24 mouse cellular contexts compared by ENCODE assay signal in the genomic region with DNA sequence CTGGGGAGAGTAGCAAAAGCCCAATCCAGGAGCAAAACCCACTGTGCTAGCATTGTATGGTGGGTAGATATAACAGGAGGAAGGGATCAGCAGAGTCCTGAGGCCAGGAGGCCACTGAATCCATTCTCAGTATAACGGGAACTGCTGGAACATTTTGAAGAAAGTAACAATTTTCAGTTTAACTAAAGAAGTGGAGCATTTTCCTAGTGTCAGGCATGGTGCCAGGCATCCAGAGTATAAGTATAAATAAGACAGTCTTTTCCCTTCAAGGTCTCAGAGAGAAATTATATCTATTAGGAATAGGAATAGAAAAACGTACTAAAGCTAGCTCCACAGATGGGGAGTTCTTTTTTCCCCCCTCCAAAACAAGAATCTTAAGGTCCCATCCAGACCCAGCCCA.
"Had no signal": no experiment of that assay in that cellular context is flagged by ENCODE, and none has a peak within 500 bp of the region (broad histone marks: within the 10 kb centered on the region; RNA-seq: fewer than 3 reads in every experiment).

No protein-coding gene starts in this region.

- H3K27ac ChIP-seq: gastrocnemius, adult 2 months; heart, embryonic 10.5 days; hindbrain, embryonic 12.5 days; hindbrain, embryonic 15.5 days; hindbrain, postnatal 0 days; kidney, embryonic 15.5 days; kidney, postnatal 0 days; limb, embryonic 13.5 days; limb, embryonic 15.5 days had no signal

- H3K4me2 ChIP-seq: heart, embryonic 12.5 days; hindbrain, embryonic 12.5 days; hindbrain, embryonic 15.5 days; kidney, embryonic 15.5 days; limb, embryonic 13.5 days; limb, embryonic 15.5 days had no signal

- H3K9me3 ChIP-seq: heart, embryonic 10.5 days; heart, embryonic 12.5 days; hindbrain, embryonic 12.5 days; hindbrain, embryonic 15.5 days; kidney, embryonic 15.5 days; limb, embryonic 13.5 days; limb, embryonic 15.5 days had no signal

- H3K27me3 ChIP-seq: heart, embryonic 12.5 days; hindbrain, embryonic 12.5 days; hindbrain, embryonic 15.5 days; kidney, embryonic 15.5 days; limb, embryonic 13.5 days; limb, embryonic 15.5 days had no signal

- H3K4me1 ChIP-seq: limb, embryonic 15.5 days had no signal

- ATAC-seq: hindbrain, postnatal 0 days; intestine, embryonic 16.5 days had no signal

- H3K36me3 ChIP-seq: heart, embryonic 10.5 days; heart, embryonic 12.5 days; hindbrain, embryonic 12.5 days; hindbrain, embryonic 15.5 days; kidney, embryonic 15.5 days; limb, embryonic 13.5 days; limb, embryonic 15.5 days had no signal

- DNase-seq: gastrocnemius, adult 2 months; gastrocnemius, postnatal 10 days; gastrocnemius, postnatal 25 days; heart, adult 18-20 months; heart, postnatal 10 days; heart, postnatal 36 days; kidney, adult 11 months; kidney, adult 2 months; kidney, adult 9 months; kidney, postnatal 14 days; kidney, postnatal 36 days; layer of hippocampus, adult 9-11 months; layer of hippocampus, postnatal 36 days; left cerebral cortex, postnatal 4 days had no signal

- H3K4me3 ChIP-seq: gastrocnemius, adult 2 months; heart, embryonic 10.5 days; heart, embryonic 12.5 days; hindbrain, embryonic 12.5 days; hindbrain, embryonic 15.5 days; kidney, embryonic 15.5 days; limb, embryonic 13.5 days; limb, embryonic 15.5 days had no signal

- H3K9ac ChIP-seq: heart, embryonic 12.5 days; hindbrain, embryonic 12.5 days; hindbrain, embryonic 15.5 days; kidney, embryonic 15.5 days; limb, embryonic 13.5 days; limb, embryonic 15.5 days had no signal
